ENCODE assay signal across 9 mouse cellular contexts in the genomic region with DNA sequence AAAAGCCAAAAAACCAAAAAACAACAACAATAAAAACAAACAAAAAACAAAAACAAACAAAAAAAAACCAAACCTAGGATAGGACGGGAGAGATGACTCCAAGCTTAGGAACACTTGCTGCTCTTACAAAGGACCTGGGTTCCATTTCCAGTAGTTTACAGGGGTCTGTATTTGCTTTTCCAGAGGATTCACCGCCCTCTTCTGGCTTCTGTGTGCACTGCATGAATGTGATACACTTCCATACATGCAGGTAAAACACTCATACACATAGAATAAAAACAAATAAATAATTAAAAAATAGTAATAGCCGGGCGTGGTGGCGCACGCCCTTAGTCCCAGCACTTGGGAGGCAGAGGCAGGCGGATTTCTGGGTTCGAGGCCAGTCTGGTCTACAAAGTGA. TPM values are rescaled to one million over a fixed set of nuclear protein-coding genes. Genes with fewer than 3 reads are reported as not detected.
DNase-seq lines count a peak whose midpoint lies in the region; ATAC-seq and TF ChIP-seq lines count a peak whose summit lies in the region.
"Had no signal": no experiment of that assay in that cellular context is flagged by ENCODE, and none has a peak within 500 bp of the region (broad histone marks: within the 10 kb centered on the region; RNA-seq: fewer than 3 reads in every experiment).

No protein-coding gene starts in this region.

- 64% methylated on average over 8 of the region's 8 CpGs for WGBS in kidney, embryonic 16.5 days
- WGBS in lung, adult 2 months: 65% methylated on average over 8 of the region's 8 CpGs

- no peaks in the 10 kb centered on the region for H3K36me3 ChIP-seq in kidney, embryonic 16.5 days (ENCODE audit: insufficient read depth, low read length)
- no peaks in the 10 kb centered on the region for H3K36me3 ChIP-seq in E14TG2a.4 (ENCODE audit: insufficient read depth, low read length)
- H3K36me3 ChIP-seq: embryonic facial prominence, embryonic 15.5 days had no signal

- no peaks in the 10 kb centered on the region for H3K27me3 ChIP-seq in kidney, embryonic 16.5 days (ENCODE audit: insufficient read depth, low read length)
- no peaks in the 10 kb centered on the region; the same call in 1 of the 2 replicates for H3K27me3 ChIP-seq in E14TG2a.4 (ENCODE audit: insufficient read depth, low read length)
- H3K27me3 ChIP-seq: embryonic facial prominence, embryonic 15.5 days had no signal

- H3K4me2 ChIP-seq in kidney, embryonic 16.5 days (replicated peaks; ENCODE audit: low read depth, low read length): no peak overlapping the region
- H3K4me2 ChIP-seq: embryonic facial prominence, embryonic 15.5 days had no signal

- H3K27ac ChIP-seq in kidney, embryonic 16.5 days (ENCODE audit: low read length): no peak overlapping the region
- H3K27ac ChIP-seq: embryonic facial prominence, embryonic 15.5 days had no signal

- no peaks in the 10 kb centered on the region for H3K9me3 ChIP-seq in kidney, embryonic 16.5 days (ENCODE audit: low read length)
- no peaks in the 10 kb centered on the region for H3K9me3 ChIP-seq in E14TG2a.4 (ENCODE audit: low read length)
- H3K9me3 ChIP-seq: embryonic facial prominence, embryonic 15.5 days had no signal

- ATAC-seq in CD4-positive, CD25-positive, alpha-beta regulatory T cell, adult 4 months: no peak
- no peak for ATAC-seq in kidney, embryonic 16.5 days (ENCODE audit: low FRiP score, low TSS enrichment)

- no peaks in the 10 kb centered on the region for H3K4me1 ChIP-seq in kidney, embryonic 16.5 days (ENCODE audit: insufficient read depth, low read length)
- peaks cover 4% of the 10 kb centered on the region for H3K4me1 ChIP-seq in E14TG2a.4 (replicated peaks; ENCODE audit: low read depth, low read length)
- no peaks in the 10 kb centered on the region for H3K4me1 ChIP-seq in lung, adult 2 months (ENCODE audit: control insufficient read depth, insufficient read depth, low read length)
- H3K4me1 ChIP-seq: embryonic facial prominence, embryonic 15.5 days had no signal

- no peak for TF ChIP-seq POLR2A in lung, adult 2 months (IDR thresholded peaks at IDR 0.05; ENCODE audit: borderline replicate concordance, extremely low read depth, low read depth, low read length)

- peak; percentile 66 for TF ChIP-seq CTCF in E14TG2a.4 (conservative IDR thresholded peaks at IDR 0.05; ENCODE audit: low read length)
- no peak for TF ChIP-seq CTCF in lung, adult 2 months (IDR thresholded peaks at IDR 0.05; ENCODE audit: insufficient read depth, low read length)

- H3K4me3 ChIP-seq in kidney, embryonic 16.5 days (ENCODE audit: low read length): no peak overlapping the region
- no peak overlapping the region for H3K4me3 ChIP-seq in E14TG2a.4 (replicated peaks; ENCODE audit: low read length)
- no peak overlapping the region for H3K4me3 ChIP-seq in lung, adult 2 months (replicated peaks; ENCODE audit: extremely low read depth, low read depth, low read length)
- H3K4me3 ChIP-seq: embryonic facial prominence, embryonic 15.5 days had no signal

- no peak overlapping the region for H3K9ac ChIP-seq in kidney, embryonic 16.5 days (replicated peaks; ENCODE audit: low read length)
- H3K9ac ChIP-seq: embryonic facial prominence, embryonic 15.5 days had no signal

- DNase-seq in CD4-positive, CD25-positive, alpha-beta regulatory T cell, adult 2 months (ENCODE audit: low read depth, low spot score): peak; percentile 63
- peak; percentile 73 for DNase-seq in kidney, adult 18-20 months
- peak; percentile 64 for DNase-seq in embryo, embryonic 11 days
- DNase-seq in lung, adult 2 months: peak; percentile 53
- peak; percentile 66 for DNase-seq in thymus, postnatal 25 days

RNA-seq across cellular contexts. Expression of a gene that starts 4.9 kb away (rescaled TPM):
- polyA plus RNA-seq in CD4-positive, CD25-positive, alpha-beta regulatory T cell, adult 4 months (2017; shearing (Covaris generic)): 1 to 10 TPM; 4.0 to 5.0 TPM
- 2.8 and 3.0 TPM in 2 replicates for polyA plus RNA-seq in kidney, embryonic 16.5 days (2015; fragmentation: Nextera tagmentation; extraction: Ambion mirVana)
- 1.1 and 1.2 TPM in 2 replicates for polyA plus RNA-seq in lung, adult 2 months (2012; rRNA removed)

RNA-seq across cellular contexts. Expression of a gene that starts 10.7 kb away (rescaled TPM):
- polyA plus RNA-seq in CD4-positive, CD25-positive, alpha-beta regulatory T cell, adult 4 months (2017; shearing (Covaris generic)): 10 to 100 TPM; 16.8 to 34.7 TPM
- 22.5 and 24.3 TPM in 2 replicates for polyA plus RNA-seq in kidney, embryonic 16.5 days (2015; fragmentation: Nextera tagmentation; extraction: Ambion mirVana)
- 136 and 146 TPM in 2 replicates for polyA plus RNA-seq in lung, adult 2 months (2012; rRNA removed)

RNA-seq across cellular contexts. Expression of a gene that starts 11.2 kb away (rescaled TPM):
- 10 to 100 TPM; 52.8 to 72.1 TPM for polyA plus RNA-seq in CD4-positive, CD25-positive, alpha-beta regulatory T cell, adult 4 months (2017; shearing (Covaris generic))
- 102 and 113 TPM in 2 replicates for polyA plus RNA-seq in kidney, embryonic 16.5 days (2015; fragmentation: Nextera tagmentation; extraction: Ambion mirVana)
- polyA plus RNA-seq in lung, adult 2 months (2012; rRNA removed): 237 and 263 TPM in 2 replicates

RNA-seq across cellular contexts. Expression of a gene that starts 50.5 kb away (rescaled TPM):
- polyA plus RNA-seq in CD4-positive, CD25-positive, alpha-beta regulatory T cell, adult 4 months (2017; shearing (Covaris generic)): under 1 TPM; 0.16 TPM
- 1.5 and 2.2 TPM in 2 replicates for polyA plus RNA-seq in kidney, embryonic 16.5 days (2015; fragmentation: Nextera tagmentation; extraction: Ambion mirVana)
- 1.7 and 2.1 TPM in 2 replicates for polyA plus RNA-seq in lung, adult 2 months (2012; rRNA removed)
